Mouse (Mus musculus): Measurements from ENCODE around the gene Disc1.

Gene Disc1

DNA sequence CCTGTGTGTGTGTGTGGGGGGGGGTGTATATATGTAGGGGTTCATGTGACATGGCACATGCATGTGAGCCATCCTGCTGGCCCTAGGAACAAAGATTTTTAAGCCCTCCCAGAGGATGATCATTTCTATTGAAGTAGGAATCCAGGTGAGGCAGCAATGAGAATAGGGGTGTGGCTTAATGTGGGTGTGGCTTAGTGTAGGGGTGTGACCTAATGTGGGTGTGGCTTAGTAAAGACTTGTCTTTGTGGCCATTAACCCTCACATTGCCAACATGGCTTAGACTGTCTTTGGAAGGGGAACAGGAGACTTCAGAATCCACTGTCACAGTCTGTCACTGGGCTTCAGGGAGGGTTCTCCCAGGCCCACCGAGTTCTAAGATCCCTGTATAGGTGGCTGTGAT lies 130.9 kb downstream of the Disc1 start:
- no peak for DNase-seq

DNA sequence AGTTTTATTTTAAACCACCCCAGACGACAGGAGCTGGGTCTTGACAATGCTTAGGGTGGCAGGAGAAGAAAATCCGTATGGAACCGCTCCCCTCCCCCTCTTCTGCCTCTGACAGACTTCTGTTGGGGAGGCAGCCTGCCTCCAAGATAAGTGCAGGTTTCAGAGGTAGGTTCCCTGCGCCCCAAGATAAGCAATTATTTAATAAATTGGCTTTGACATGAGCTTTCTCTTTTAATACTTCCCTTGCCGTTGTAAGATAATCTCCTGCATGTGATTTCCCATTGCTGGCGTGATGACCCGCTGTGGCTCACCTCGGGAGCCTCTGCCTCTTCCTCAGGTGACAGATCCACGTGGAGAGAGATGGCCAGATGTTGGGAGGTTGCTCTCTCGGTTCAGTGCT lies 133.0 kb downstream of the Disc1 start:
- no peak for DNase-seq

DNA sequence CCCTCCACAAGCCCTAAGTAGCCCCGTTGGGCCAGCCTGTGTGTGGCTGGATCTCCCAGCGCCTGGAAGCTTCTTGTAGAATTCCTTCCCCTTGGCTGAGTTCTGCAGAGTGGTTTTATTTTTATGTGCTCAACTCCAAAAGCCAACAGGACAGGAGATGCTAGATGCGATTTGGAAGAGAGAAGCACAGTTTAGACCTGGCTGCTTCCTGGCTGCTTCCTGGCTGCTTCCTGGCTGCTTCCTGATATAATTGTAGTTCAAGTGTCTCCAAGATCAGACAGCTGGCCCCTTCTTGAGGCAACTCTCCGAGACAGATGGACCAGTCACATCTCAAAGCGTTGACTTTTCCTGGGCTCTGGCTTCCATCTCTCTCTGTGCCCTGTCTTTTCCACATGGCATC lies 139.7 kb downstream of the Disc1 start:
- no peak for DNase-seq

DNA sequence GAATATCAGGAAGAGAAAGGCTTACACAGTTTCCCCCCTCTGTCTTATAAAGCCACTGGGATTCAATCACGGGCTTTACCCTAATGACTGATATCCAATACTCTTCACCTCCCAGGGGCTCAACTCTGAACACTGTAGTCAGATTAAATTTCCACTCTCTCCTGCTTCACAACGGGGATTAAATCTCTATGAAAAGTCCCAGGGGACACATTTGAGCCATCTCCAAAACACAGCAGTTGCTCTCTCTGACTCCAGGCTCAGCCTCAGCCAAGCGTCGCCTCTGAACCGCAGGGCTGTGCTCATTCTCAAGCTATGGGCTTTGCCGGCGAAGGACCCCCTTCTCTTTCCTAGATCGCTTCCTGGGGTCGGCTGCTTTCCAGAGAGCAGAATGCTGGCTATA lies 141.1 kb downstream of the Disc1 start:
- no peak for DNase-seq

DNA sequence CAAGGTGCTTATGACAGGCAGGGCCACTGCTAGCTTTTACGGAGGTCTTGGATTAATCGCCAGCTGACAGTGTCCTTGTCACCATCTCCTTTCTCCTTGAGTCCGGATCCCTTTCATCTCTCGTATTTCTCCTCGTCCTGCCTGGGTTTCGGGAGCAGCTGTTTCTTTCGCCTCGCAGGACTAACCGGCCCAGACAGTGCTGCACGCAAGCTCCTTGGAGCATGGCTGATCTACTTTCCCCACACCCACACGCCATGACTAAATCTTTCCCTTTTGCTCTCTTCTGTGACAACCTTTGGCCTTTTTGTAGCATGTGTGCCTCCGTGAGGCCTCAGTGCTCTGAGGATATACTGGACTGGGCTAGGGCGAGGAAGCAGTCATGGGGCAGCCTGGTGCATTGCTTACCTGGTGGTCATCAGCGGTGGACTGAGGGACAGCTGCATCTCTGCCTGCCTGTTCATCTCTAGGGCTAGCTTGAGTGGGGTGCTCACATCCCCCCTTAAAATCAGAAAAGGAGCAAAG lies 142.6 kb downstream of the Disc1 start:
- no peak for DNase-seq

DNA sequence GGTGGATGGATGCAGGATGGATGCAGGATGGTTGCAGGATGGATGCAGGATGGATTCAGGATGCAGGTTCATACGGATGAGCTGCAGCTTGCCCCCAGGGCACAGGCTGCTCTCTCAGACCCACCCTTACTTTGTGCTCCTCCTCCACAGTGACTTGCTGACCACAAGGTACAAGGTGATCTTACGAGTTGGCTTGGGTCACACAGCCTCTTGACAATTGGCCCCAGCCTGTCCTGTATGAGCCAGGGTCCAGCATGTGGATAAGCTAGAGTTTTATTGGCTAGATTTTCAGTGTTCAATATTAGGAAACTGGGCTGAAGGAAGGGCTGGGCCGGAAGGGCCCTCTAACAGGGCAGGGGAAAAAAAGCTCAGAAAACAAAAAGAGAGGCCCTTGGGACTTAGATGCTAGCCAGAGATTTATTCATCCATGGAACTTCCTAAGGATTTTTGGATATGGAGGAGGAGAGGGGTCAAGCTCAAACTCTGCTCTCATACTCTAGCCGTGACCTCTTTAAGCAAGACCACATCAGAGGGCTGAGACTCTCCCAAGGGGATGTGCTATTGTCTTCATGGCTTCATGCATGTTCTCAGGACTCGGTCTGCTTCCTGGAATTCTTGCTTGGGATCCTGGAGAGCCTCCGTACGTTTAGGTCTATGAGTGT lies 143.5 kb downstream of the Disc1 start:
- DNase-seq: no peak

DNA sequence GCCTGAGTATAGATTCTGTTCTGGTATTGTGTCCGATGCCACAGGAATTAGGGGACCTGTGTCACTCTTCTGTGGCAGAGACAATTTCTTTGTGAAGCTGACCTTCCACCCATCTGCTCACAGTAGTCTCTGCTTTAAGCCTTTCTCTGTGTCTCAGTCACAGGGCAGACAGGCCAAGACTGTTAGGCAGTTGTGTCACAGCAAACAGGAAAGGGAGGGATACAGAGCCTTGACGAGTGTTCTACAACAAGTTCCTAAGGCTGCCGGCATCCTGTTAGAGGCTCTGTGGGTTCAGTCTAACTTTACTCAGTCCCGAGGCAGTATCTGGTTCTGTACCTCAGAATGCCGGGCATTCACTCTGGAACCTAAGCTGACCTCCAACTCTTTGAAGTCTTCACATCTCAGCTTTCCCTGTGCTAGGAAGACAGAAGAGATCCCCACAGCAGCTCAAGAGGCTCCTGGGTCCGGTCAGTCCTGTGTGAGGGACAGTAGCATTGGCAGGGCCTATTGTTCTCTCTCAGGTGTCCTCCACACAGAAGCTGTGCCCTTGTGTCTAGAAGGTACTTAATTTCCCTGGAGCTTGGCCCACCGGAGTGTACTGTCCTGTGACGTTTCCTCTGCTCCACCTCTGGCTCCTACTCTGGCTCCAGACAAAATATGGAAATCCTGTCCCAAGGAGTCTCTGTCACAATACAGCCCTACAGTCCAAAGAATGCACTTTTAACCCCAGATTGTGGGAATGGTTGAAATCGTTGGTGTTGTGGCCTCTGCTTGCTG lies 144.6 kb downstream of the Disc1 start:
- DNase-seq: no peak

DNA sequence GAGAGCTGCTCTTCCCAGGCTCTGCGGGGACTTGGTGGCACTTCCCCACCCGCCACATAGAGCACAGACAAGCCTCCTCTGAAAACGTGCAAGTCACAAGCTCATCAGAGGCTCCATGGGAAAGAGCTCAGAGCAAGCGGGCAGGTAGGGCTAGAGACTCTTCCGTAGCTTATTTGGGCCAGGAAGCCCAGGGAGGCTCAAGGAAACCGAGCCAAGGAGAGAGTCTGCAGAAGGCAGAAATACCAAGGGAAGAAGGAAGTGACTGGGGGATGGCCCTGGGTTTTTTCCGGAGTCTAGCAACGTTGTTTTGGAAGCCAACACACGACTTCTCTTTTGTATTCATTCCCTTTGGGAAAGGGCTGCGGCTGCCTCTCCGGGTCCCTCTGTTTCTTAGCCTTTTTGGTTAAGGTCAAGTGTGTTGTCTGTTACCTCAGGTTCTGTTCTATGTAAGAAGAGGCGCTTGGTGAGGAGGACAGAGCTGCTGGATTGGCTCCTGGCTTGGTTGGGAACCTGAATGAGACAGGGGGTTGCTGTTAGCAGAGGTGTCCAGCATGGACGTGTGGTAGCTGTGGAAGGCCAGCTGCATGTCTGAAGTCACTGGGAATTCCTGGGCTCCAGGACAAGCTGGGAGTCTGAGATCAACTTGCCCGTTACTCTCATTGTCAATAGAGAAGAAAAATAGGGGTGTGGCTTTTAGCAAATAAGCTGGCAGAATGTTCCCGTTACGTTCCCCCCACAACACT lies 145.4 kb downstream of the Disc1 start:
- no peak for DNase-seq

DNA sequence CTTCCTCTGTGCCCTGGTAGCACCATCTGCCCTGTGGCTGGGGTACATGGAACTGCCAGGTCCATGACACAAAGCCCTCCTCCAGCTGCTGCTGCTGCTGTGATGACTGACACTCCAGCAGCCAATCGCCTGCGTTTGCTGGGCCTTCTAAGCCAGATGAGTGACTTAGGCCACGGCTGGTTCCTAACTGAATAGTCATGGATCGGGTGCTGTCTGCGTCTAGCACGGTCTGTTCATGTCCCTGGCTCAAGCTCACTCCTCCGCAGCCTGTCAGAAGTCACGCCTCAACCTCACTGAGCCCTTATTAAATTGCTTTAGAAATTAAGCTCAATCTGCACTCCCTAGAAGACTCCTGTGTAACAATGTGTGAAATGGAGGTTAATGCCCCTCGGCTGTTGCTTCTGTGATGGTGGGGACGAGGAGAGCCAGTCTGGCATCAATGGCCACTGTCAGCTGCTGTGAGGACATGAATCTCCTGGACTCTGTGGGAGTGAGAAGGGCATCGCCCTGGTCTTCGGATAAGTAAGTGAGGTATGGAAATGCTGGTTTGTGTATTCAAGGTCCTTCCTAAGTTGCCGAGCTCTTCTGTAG lies 146.4 kb downstream of the Disc1 start:
- DNase-seq: no peak

DNA sequence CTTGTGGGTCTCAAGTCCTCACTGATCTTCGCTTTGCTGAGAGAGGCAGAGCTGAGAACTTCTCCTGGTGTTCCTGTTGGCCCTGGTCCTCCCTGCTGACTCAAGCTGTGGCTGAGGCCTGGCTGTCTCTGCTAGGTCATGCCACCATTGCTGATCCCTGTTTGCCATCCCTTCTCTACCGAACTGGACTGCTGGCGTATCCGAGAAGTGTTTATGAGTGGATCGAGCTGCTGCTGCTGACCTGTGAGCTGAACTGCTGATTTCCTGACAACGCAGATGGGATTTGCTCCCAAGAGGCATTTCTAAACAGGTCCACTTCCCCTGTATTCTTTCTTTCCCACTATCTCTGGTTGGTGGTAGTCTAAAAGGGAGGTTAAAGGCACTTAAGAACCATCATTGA lies 147.7 kb downstream of the Disc1 start:
- no peak for DNase-seq

DNA sequence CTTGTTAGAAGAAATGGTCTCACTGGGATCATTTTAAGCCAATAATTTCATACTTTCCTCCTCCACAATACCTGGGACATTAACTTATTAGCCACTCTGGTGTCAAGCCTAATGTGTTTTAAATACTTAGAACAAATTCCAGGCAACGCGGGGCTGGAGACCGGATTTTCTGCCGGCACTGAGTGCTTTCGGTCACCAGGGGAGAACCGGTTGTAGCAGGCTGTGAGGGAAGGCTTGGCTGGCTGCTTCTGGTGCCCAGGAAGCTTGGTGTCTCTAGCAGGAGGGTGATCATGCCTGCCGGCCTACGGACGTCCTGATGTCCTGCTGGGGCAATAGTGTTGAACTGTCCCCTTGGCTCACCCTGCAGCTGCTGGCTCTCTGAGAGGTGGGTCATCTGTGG lies 149.0 kb downstream of the Disc1 start:
- DNase-seq: no peak

DNA sequence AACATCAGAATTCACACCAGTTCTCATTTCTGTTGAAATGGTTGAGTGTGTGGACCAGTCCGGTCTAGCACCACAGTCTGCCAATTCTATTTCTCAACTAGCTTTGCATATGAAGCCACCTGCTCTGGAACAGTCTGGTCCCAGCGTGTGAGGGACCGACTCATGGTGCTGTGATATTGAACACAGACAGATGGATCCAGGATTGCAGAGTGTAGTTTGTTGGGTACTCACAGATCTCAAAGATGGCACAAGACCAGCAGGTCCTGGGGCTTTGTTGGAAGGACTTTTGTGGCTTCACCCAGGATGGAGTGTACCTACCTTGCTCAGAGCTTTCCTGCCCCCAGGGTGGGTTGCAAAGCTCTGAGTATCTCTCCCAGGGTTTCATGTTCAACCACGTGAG lies 151.6 kb downstream of the Disc1 start:
- DNase-seq: peak; percentile 45

DNA sequence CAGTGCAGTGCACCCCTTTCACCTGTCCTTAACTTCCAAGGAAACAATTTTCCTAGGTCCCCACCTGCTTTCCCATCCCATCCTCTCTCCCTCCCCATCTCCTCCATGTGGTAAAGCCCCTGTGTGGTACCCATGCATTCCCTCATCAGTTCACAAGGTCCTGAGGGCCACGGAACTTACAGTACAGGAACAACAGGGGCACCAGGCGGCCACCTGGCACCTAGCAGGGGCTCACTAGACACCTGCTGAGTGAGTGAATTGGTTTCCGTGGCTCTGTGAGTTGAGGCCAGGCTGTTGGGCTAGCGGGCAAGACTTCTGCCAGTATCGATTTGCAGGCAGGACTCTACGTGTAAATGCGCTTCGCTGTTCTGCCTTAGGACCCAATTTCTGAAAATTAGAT lies 152.4 kb downstream of the Disc1 start:
- DNase-seq: peak; percentile 19

DNA sequence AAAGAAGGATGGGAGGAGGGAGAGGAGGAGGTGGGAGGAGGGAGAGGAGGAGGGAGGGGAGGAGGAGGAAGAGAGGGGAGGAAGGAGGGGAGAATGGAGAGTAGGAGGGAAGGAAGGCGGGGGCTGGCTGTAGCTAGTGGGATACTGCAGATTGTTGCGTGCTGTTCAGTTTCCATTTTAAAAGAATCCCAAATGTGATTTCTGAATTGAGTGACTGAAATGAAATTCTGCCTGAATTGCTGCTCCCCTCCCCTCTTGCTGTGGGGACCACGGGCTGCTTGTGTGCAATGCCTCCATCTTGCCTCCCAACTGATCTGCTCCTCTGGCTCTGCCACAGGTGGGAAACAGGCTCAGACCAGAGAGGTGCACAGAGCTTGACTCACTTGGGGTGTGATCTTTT lies 153.0 kb downstream of the Disc1 start:
- no peak for DNase-seq

DNA sequence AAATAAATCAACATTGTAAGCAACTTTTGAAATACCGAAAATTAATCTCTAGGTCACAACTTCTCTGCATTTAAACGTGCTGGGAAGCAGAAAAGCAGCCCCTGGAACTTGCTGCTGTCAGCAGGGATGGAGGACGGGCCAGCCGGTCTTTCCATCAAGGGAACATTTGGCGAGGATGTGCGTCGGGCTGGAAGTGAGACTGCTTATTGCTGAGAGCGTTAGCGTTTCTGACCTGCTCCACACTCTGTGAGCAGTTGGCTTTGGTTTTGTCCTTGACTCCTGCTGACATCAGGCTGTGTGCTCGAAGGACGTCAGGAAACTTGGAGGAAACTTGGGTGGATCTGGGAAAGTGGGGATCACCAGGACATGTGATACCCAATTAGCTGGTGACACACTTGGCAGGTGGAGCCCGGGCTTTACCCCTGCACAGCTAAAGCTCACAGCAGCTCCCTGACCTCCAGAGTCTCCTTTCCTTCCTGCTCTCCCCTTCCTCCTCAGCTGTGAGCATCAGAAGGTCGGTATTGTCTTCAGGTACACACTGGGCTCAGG lies 158.7 kb downstream of the Disc1 start:
- no peak for DNase-seq

DNA sequence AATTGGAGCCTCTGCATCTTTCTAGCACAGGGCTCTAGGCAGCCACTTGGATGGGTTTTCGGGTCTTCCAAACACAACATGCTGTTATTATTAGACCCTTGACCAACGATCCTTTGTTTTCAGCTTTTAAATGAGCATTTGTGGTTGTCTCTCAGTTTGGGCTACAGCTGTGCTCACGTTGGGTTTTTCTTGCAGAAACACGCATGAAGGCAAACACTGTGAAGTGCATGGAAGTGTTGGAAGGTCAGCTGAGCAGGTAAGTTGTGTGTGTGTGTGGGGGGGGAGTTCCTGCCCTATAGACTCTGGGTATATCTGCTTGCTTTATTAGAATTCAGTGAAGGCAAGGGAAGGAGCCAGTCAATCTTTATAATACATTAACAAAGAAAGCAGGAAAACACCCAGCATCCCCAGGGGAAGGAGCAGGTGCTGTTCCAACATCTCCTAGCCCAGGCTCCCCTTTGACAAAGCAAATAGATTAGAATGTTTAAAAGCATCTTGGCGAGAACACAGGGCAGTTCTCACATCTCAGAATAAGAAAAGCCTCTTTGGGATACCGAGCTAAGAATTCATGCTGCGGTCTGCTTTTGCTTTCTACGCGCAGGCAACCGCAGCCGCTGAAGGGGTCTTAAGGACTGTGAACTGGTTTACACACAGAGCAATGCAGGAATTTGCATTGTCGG lies 164.0 kb downstream of the Disc1 start:
- DNase-seq: no peak

DNA sequence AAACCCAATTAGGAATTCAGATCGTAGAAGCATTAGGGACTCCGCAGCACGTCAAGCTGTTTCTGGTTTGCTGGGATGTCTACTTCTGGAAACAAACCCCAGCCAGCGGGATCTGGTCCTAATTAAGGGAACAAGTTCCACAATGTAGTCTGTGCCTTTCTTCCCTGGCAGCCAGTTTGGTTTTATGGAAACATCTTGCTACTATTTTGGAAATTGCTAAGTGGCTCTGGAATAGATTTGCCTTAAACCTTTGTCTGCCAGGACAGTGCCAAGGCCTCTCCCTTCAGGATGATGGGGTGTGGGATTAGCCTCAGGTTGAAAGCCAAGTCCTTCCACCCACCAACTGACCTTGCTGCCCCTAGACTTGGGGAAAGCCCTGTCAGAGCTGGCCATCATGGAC lies 164.7 kb downstream of the Disc1 start:
- no peak for DNase-seq

DNA sequence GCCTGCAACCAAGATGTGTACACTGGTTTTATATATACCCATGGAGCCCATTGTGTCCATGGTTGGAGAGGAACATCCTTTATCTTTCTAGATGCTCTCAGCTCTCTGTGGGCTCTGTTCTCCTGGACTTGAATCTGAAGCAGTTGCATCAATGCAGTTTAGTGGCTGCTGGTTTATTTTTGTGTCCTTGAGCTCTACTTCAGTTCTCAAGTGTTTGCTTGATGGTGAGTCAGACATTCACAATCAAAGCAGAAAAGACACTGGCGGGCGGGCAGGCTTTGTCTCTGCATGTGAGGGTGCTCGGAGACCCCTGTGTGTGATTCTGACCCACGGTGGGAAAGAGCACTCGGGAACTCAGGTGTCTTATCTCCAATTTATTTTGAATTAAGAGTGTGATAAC lies 166.6 kb downstream of the Disc1 start:
- no peak for DNase-seq

DNA sequence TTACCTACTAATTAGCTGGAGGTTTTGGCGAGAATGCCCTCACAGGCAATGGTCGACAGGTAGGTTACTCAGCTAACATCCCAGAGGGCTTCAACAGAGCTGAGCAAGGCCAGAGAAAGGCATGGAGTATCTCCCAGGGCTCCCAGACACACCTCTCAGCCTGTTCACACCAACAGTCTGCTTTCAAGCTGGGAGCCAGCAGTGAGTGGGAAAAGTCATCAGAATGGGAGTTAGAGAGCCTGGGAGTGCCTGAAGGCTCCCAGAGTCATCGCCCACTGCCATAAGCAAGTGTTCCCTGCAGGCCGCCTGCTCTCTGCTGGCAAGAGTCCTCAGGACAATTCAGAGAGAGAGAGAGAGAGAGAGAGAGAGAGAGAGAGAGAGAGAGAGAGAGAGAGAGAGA lies 167.1 kb downstream of the Disc1 start:
- no peak for DNase-seq

DNA sequence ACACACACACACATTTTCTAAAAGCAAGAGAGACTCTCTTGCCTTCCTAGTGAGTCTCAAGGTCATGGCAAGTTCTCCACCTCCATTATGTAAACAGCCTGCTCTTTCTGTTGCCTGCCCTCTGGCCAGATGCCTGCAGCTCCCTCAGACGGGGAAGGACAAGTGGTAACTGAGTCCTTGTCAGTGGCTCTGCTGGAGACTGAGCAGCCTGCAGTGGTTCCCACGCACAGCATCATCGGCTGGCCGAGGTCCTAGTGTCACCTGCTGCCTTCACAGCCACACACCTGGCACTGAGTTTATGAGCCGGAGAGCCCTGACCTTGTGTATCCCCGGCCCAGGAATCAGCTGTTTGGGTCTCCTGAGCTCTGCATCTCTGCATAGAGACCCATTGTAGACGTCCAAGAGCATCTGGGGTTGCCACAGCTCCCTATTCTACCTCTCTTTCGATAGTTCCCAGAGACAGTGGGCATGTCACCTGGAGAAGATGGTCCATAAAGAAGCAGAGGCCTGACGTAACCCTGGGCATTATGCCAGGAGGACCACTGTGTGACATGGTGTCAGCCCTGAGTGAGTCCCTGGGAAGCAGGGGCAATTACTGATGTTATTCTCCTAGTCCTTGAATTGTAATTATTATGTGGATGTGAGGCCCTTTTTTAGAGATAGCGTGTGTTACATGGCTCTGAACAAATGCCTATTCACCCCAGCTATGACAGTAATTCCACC lies 169.2 kb downstream of the Disc1 start:
- no peak for DNase-seq

DNA sequence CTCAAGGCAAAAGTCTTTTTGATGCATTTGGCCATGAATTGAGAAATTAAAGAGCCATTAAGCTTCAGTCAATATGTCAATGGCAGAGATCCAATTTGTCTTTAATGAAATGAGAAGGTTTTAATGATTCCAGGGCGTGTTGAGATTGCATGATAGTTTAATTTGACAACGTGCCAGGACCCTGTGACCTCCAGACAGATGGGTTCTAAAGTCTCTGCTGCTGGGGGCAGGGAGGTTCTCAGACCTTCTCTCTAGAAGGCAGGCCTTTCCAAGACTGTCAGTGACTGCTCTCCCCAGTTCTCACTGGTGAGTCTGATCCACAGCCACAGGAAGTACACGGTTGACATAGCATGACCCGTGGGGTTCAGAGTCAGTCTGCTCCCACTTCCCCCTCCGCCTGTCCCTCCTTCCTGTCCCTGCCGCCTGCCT lies 170.3 kb downstream of the Disc1 start:
- DNase-seq: no peak

DNA sequence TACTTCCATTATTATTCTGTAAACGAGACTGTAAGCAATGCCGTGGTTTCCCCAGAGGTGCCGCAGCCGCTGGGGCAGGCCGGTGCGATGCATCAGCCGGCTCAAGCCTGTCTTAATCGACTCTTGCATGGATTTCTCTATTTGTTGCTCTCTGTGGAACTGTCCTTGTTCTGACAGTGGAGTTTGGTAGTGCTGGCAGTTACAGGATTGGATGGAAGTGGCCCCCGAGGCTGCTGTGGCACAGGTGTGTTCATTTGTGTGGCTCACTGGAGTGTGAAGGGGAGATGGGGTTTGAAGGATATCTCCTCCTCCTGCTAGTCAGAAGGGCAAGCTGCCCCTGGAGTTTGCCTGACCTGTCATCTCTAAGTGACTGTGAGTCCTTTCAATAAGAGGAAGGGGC lies 171.3 kb downstream of the Disc1 start:
- no peak for DNase-seq

All from cerebellum, adult 9-10 months (tissue).